Mouse (Mus musculus) activated CD4-positive, CD25-positive, alpha-beta regulatory T cell, adult 4 months (primary cell): Measurements from ENCODE around the gene Tbce. TPM values are rescaled to one million over a fixed set of nuclear protein-coding genes. Genes with fewer than 3 reads are reported as not detected.

ENCODE experiments used
- ATAC-seq: one replicate; pipeline ENCODE4 v1.8.0; 2017
- polyA plus RNA-seq, 2 experiments: library from polyadenylated mRNA; unstranded; fragments of 100-300 nt; shearing (Covaris generic); gene quantifications; one replicate each; pipeline ENCODE4 v1.2.1; 2017

Gene Tbce
- polyA plus RNA-seq, 2 experiments from 2014 or later = 75.9 to 78.6 TPM

DNA sequence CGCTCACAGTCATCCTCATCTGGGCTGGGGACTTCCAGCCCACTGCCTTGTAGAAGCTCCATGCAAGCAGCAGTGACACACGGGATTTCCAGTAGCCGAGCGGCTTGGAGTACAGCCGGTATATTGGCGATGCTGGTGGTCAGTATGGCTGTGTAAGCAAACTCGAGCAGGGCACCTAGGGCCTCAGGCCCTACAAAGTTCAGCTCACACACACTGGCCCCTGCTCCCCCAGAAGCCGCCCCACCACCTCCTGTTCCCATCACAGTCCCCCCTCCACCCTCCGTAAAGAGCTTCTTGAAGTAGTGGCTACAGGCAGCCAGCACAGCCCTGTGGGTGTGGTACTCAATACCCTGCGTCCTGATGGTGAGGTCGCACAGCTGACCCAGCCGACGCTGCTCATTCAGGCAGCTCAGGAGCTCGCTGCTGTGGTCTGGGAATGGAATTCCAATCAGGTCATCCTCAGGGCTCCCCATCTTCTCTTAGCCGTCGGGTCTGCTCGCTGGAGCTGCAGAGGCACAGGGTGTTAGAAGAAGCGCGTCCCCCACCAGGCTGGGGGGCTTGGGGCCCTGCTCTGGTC is 74.0 kb downstream of the Tbce start:
- ATAC-seq = no peak

DNA sequence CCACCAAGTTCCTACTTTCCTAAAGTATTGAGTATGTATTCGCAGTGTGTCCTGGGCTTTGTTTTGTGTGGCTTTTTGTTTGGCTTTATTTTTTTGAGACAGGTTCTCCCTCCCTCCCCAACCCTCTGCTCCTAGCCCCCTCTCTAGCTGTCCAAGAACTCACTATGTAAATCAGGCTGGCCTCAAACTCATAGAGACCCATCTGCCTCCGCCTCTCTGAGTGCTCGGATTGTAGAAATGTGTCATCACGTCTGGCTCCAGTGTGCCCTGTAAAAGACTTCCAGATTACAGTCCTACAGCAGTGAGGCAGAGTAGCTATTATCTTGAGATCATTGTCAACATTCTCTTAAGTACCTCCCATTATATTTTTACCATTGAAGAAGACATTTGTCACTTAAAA is 78.4 kb downstream of the Tbce start:
- no peak for ATAC-seq

DNA sequence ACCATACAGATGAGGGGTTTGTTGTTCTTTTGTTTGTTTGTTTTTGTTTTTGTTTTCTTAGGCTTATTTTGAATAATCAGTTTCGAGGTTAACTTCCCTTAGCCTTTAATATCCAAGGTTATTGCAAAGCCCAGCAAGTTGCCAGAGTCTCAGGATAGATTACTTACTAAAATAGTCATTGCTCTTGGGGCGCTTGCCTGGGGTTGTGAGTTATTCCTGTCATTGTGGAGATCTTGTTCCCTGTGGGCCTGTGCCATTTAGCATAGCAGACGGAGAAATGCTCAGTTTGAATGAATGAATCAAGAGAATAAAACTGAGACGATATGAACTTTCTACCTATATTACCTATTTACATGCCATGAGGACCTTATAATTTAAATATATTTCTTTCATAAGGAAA is 79.2 kb downstream of the Tbce start:
- ATAC-seq = no peak

DNA sequence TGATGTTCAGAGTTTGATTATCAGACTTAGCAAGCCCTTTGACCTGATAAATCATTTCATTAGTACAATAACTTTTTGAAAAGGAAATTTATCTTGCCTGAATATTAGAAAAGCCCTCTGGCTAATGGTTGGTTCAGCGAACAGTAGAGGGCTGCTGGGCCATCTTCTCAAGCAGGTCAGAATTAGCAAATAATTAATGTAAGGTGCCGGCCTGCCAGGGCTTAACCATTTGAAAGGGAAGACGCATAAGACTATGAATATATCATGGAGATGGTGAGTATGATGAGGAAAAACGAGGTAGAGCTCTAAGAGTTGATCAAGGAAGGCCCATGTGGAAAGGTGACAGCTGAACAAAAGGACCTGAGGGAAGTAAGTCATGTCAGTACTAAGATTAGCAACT is 82.8 kb downstream of the Tbce start:
- no peak for ATAC-seq

DNA sequence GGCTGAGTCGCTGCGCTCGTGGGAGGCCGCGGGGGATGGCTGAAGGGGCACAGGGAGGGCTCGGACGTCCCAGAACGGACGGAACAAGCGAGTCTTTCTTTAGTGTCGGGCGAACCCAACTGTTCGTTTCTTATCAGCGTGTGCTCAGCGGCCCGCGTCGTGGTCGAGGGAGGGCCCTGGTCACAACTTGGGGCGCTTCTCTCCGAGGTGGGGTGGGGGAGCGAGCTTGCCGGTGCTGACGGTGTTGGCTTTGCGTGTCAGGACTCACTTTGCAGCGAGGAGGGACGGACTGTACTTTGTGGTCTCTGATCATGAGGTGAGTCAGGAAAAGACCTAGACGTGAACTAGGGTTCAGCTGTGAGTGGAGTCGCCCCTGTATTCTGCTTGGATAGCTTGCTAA is 84.5 kb downstream of the Tbce start:
- peak; percentile 1 for ATAC-seq

DNA sequence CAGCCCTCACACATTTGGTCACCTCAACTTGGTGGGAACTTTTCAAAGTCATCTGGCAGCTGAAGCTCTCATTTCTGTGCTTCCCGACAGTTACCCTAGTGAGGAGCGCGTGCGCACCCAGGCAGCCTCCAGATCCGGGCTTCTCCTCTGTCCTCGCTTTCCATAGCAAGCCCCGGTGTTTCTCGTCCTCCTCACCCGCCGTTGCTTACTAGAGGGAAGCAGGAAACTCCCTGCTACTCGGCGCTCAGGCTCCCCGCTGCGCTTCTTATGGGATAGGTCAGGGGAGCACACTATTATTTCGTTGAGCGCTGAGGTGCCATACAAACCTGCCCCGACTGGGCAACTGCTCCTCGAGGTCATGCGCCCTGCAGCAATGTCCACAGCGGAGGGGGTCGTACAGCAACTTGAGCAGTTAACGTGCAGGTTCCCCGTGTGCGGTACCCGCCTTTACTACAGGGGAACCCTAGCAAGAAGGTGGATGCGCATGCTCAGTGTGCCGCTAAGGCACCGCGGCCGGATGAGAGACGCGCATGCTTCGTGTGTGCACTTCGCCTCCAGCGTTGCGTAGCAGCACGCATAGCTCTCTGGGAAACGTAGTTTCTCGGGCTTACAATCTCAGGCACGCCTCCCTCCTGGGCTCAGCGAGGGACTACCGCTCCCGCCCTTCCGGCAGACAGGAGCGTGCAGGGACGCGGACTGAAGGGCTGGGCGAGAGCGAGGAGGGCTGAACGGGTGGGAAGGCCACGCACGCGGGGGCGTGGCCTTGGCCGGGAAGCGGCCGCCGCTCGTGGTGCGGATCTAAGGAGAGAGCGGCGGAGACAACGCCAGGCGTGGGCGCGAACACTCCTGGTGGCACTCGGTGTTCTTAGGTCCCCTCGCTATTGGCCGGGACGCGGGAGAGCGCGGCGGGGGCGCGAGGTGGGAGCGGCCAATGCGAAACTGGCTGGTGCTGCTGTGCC is 85.3 kb downstream of the Tbce start, which contains the start of gene B3galnt2:
TSS of gene B3galnt2 (plus strand) at position 596 of the 959 bp plus-strand sequence.
- peak; percentile 93 for ATAC-seq

Other genes starting within 250 kb of the Tbce start
- 10 to 100 TPM; 10.4 to 14.0 TPM for gene B3galnt2, start 85.2 kb downstream of the Tbce start, polyA plus RNA-seq
- gene Arid4b, start 23.6 kb upstream of the Tbce start, polyA plus RNA-seq = 10 to 100 TPM; 61.0 to 75.1 TPM
- 100 to 1,000 TPM in 1 of 2 experiments, 10 to 100 TPM in 1; 91.7 to 103 TPM for gene Ggps1, start 23.9 kb upstream of the Tbce start, polyA plus RNA-seq